Mouse (Mus musculus): ENCODE measurements around the gene Rnh1. TPM values are rescaled to one million over a fixed set of nuclear protein-coding genes. Genes with fewer than 3 reads are reported as not detected.

The Rnh1 gene
- total and polyA plus RNA-seq, 3 experiments, result 84.7 to 133 (median 95.5) TPM

DNA sequence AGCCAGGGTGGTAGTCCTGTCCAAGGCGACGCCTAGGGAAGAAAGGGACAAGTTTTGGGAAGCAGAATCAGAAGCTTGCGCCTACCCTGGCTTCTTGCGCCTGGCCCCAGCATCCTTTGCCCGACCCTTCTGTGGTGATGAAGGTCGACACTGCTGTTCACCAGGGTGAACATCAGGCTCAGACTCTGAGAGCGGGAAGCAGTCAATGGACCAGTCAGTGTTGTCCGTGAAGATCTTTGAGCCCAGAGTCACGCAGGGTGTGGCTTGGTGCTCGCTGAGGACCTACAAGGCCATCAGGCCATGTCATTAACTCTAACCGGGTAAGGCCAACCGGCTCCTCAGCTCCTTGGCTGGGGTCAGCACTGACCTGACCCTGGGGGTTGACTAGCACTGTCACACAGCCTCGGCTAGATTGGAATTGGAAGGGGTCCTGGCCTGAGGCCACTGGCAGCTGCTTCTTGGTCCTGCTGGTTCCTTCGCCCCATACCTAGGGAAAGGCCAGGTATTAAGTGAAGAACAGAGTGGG, 38.0 kb upstream of the Rnh1 start:
- Histone ChIP-seq H3K4me3 (replicated peaks in 1 of 3; ENCODE audit: low read depth in 2 of 3, low read length in 2 of 3, poor library complexity in 1 of 3) (no peak overlapping the region), H3K4me1 (ENCODE audit: control insufficient read depth in 1 of 2, insufficient read depth in 2 of 2) (peaks cover 4 to 6% of the 10 kb centered on the region in 2 experiments), H3K79me2 (replicated peaks; ENCODE audit: control insufficient read depth, extremely low read depth, insufficient read depth, poor library complexity, severe bottlenecking) (no peaks in the 10 kb centered on the region), H3K27ac (ENCODE audit: insufficient read depth, low read depth) (no peak overlapping the region), H3K36me3 (replicated peaks in 1 of 2; ENCODE audit: control insufficient read depth in 1 of 2, insufficient read depth in 1 of 2, low read length in 1 of 2) (no peaks in the 10 kb centered on the region), H3K9ac (ENCODE audit: insufficient read depth, low read depth) (no peak overlapping the region), H3K4me2 (ENCODE audit: insufficient read depth, low read depth, poor library complexity, severe bottlenecking) (no peak overlapping the region), H3K27me3 (replicated peaks) (peaks cover 42% of the 10 kb centered on the region), H3K9me3 (replicated peaks; ENCODE audit: low read length) (no peaks in the 10 kb centered on the region)
- in situ Hi-C loops (cut with MboI; ENCODE audit: low pct_ligation_motif_present, low pct_unique_long_range_greater_than_20kb, low sequenced_read_pairs) (no loop called here), dilution Hi-C loops (cut with MboI; ENCODE audit: extremely low pct_ligation_motif_present, extremely low pct_unique_long_range_greater_than_20kb, low sequenced_read_pairs) (no loop called here)
- TF ChIP-seq UBTF (IDR thresholded peaks at IDR 0.05; ENCODE audit: low read depth, low read length) (no peak), SMC3 (IDR thresholded peaks at IDR 0.05; ENCODE audit: low read depth, low read length) (no peak), EP300 (IDR thresholded peaks at IDR 0.05; ENCODE audit: low read length) (no peak), E2F4 (IDR thresholded peaks at IDR 0.05; ENCODE audit: insufficient replicate concordance, low read depth, low read length) (no peak), ETS1 (conservative IDR thresholded peaks at IDR 0.05; ENCODE audit: low read depth, low read length) (no peak), CHD2 (IDR thresholded peaks at IDR 0.05; ENCODE audit: low read length) (no peak), MXI1 (IDR thresholded peaks at IDR 0.05; ENCODE audit: low read depth, low read length) (no peak), GABPA (IDR thresholded peaks at IDR 0.05; ENCODE audit: insufficient replicate concordance, low read depth, low read length) (no peak), ZMIZ1 (IDR thresholded peaks at IDR 0.05; ENCODE audit: low read depth, low read length) (no peak)
- DNase-seq (ENCODE audit: extremely low read depth), result no peak

- DNase-seq (ENCODE audit: extremely low read depth), result no peak
- Histone ChIP-seq H3K4me3 (replicated peaks in 1 of 3; ENCODE audit: low read depth in 2 of 3, low read length in 2 of 3, poor library complexity in 1 of 3) (no peak overlapping the region), H3K36me3 (replicated peaks in 1 of 2; ENCODE audit: control insufficient read depth in 1 of 2, insufficient read depth in 1 of 2, low read length in 1 of 2) (no peaks in the 10 kb centered on the region), H3K27ac (ENCODE audit: insufficient read depth, low read depth) (no peak overlapping the region), H3K4me2 (ENCODE audit: insufficient read depth, low read depth, poor library complexity, severe bottlenecking) (no peak overlapping the region), H3K9me3 (replicated peaks; ENCODE audit: low read length) (no peaks in the 10 kb centered on the region), H3K79me2 (replicated peaks; ENCODE audit: control insufficient read depth, extremely low read depth, insufficient read depth, poor library complexity, severe bottlenecking) (no peaks in the 10 kb centered on the region), H3K27me3 (replicated peaks) (peaks cover 44% of the 10 kb centered on the region), H3K4me1 (ENCODE audit: control insufficient read depth in 1 of 2, insufficient read depth in 2 of 2) (peaks cover 3 to 5% of the 10 kb centered on the region in 2 experiments), H3K9ac (ENCODE audit: insufficient read depth, low read depth) (no peak overlapping the region)
- TF ChIP-seq TCF12 (IDR thresholded peaks at IDR 0.05; ENCODE audit: low read depth, low read length) (no peak), POLR2AphosphoS2 (IDR thresholded peaks at IDR 0.05; ENCODE audit: low read depth, low read length) (no peak), BHLHE40 (IDR thresholded peaks at IDR 0.05; ENCODE audit: low read depth, low read length) (no peak), PAX5 (IDR thresholded peaks at IDR 0.05; ENCODE audit: low read length) (no peak), MAZ (IDR thresholded peaks at IDR 0.05; ENCODE audit: low read depth, low read length) (no peak)
- in situ Hi-C loops (cut with MboI; ENCODE audit: low pct_ligation_motif_present, low pct_unique_long_range_greater_than_20kb, low sequenced_read_pairs) (no loop called here), dilution Hi-C loops (cut with MboI; ENCODE audit: extremely low pct_ligation_motif_present, extremely low pct_unique_long_range_greater_than_20kb, low sequenced_read_pairs) (no loop called here)
These were observed 37.5 kb upstream of the Rnh1 start for GRCm38 (mm10) chr7:141210137-141210536.

DNA sequence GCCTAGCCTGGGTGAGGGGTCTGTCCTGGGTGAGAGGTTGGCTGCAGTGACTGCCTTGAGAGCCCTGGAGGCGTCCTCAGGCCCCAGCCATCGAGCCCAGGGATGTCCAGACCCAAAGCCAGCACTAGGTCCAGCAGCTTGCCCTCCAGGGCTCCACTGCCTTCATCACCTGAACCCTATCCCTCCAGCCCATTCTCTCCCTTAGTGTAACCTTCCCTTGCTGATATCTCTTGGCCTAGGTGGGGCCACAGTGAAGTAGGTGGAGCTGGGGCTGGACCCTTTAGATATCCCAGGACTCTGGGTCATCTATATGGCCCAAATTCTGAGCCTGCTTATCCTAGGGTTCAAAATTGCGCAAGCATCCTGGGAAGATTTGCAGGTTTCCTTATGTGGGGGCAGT, 36.9 kb upstream of the Rnh1 start:
- Histone ChIP-seq H3K79me2 (replicated peaks; ENCODE audit: control insufficient read depth, extremely low read depth, insufficient read depth, poor library complexity, severe bottlenecking) (no peaks in the 10 kb centered on the region), H3K9ac (ENCODE audit: insufficient read depth, low read depth) (no peak overlapping the region), H3K9me3 (replicated peaks; ENCODE audit: low read length) (no peaks in the 10 kb centered on the region), H3K36me3 (replicated peaks in 1 of 2; ENCODE audit: control insufficient read depth in 1 of 2, insufficient read depth in 1 of 2, low read length in 1 of 2) (no peaks in the 10 kb centered on the region), H3K4me2 (ENCODE audit: insufficient read depth, low read depth, poor library complexity, severe bottlenecking) (no peak overlapping the region), H3K4me3 (replicated peaks in 1 of 3; ENCODE audit: low read depth in 2 of 3, low read length in 2 of 3, poor library complexity in 1 of 3) (no peak overlapping the region), H3K4me1 (ENCODE audit: control insufficient read depth in 1 of 2, insufficient read depth in 2 of 2) (0 out of 4 replicates have a peak, but pooled peaks cover 0 to under 1% of the 10 kb centered on the region in 2 experiments), H3K27ac (ENCODE audit: insufficient read depth, low read depth) (no peak overlapping the region), H3K27me3 (replicated peaks) (peaks cover 44% of the 10 kb centered on the region)
- dilution Hi-C loops (cut with MboI; ENCODE audit: extremely low pct_ligation_motif_present, extremely low pct_unique_long_range_greater_than_20kb, low sequenced_read_pairs) (no loop called here), in situ Hi-C loops (cut with MboI; ENCODE audit: low pct_ligation_motif_present, low pct_unique_long_range_greater_than_20kb, low sequenced_read_pairs) (no loop called here)
- no peak for DNase-seq (ENCODE audit: extremely low read depth)
- no peak for TF ChIP-seq SMC3 (IDR thresholded peaks at IDR 0.05; ENCODE audit: low read depth, low read length)
- TF ChIP-seq BHLHE40 (IDR thresholded peaks at IDR 0.05; ENCODE audit: low read depth, low read length), result no peak
- no peak for TF ChIP-seq USF1 (IDR thresholded peaks at IDR 0.05; ENCODE audit: low read depth, low read length)
- TF ChIP-seq NELFE (IDR thresholded peaks at IDR 0.05; ENCODE audit: low read depth, low read length), result no peak
- no peak for TF ChIP-seq MAZ (IDR thresholded peaks at IDR 0.05; ENCODE audit: low read depth, low read length)
- no peak for TF ChIP-seq HCFC1 (IDR thresholded peaks at IDR 0.05; ENCODE audit: low read depth, low read length)
- no peak for TF ChIP-seq CHD2 (IDR thresholded peaks at IDR 0.05; ENCODE audit: low read length)
- TF ChIP-seq E2F4 (IDR thresholded peaks at IDR 0.05; ENCODE audit: insufficient replicate concordance, low read depth, low read length), result no peak
- no peak for TF ChIP-seq ZMIZ1 (IDR thresholded peaks at IDR 0.05; ENCODE audit: low read depth, low read length)
- no peak for TF ChIP-seq CTCF (conservative IDR thresholded peaks at IDR 0.05 in 1 of 2, IDR thresholded peaks at IDR 0.05 in 1 of 2; ENCODE audit: low read depth in 2 of 2, low read length in 2 of 2)
- no peak for TF ChIP-seq NRF1 (IDR thresholded peaks at IDR 0.05; ENCODE audit: low read depth, low read length)
- TF ChIP-seq EP300 (IDR thresholded peaks at IDR 0.05; ENCODE audit: low read length), result no peak
- no peak for TF ChIP-seq MAFK (IDR thresholded peaks at IDR 0.05; ENCODE audit: insufficient replicate concordance, low read length)
- no peak for TF ChIP-seq GABPA (IDR thresholded peaks at IDR 0.05; ENCODE audit: insufficient replicate concordance, low read depth, low read length)
- TF ChIP-seq JUN (IDR thresholded peaks at IDR 0.05; ENCODE audit: insufficient read depth, low read depth, low read length), result no peak
- TF ChIP-seq JUND (conservative IDR thresholded peaks at IDR 0.05; ENCODE audit: low read depth, low read length), result no peak
- TF ChIP-seq MYC (IDR thresholded peaks at IDR 0.05; ENCODE audit: low read depth, low read length), result no peak

All from CH12.LX (cell line).